Mouse (Mus musculus): ENCODE results near the gene Rad23a. TPM values are rescaled to one million over a fixed set of nuclear protein-coding genes. Genes with fewer than 3 reads are reported as not detected.
A peak's percentile ranks its signal among the peaks of the same experiment; 100 is the strongest.

Rad23a gene
- total RNA-seq, 2 experiments from 2014 or later, result 89.4 to 108 TPM

DNA sequence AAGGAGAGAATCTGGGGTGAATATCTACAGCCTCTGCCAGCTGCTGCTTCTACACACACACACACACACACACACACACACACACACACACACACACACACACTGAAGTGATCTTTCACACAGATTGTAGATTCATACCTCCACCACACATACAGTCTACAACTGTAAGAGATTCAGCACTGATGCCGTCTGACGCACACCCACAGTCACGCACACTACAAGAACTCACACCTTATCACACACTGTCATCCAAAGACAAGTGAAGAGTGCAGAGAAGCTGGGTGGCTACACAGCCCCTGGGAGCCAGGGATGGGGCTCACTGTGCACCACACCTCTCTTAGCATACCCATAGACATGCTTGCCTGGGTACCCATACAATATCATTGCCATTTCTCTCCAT, 26.6 kb downstream of the Rad23a start:
- no peak for DNase-seq

DNA sequence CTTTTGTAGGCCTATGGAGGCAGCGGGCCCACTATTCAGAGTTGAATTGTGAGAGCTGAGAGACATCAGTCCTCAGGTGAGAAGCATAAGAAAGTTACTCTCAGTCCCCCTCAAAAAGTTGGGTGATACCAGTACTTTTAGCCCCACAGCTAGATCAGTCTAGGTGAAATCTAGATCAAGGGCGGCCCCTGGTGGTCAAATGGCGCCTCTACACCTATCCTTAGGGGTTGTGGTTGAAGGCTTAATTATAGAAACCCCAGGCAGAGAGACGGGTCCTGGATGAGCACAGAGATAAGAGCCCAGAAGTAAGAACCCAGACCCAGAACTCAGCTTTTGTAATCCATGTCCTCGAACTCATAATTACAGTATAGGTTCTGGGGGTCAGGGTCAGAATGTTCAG, 27.4 kb downstream of the Rad23a start:
- DNase-seq, result peak; percentile 90

DNA sequence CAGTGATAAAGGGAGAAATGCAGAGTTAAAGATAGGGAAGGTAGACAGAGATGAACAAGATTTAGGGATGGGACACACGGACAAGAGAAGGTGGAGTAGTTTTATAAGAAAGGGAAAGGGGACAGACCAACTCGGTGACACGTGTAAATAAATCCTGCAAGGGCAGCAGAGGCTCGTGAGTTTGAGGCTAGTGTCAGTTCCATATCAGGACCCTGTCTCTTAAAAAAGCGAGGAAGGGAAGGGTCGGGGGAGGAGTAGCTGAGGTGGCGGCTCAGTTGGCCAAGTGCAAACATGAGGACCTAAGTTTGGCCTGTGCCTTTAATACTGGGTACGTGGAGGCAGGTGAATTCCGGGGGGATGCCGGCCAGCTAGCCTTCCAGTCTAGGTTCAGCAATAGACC, 29.2 kb downstream of the Rad23a start:
- no peak for DNase-seq

DNA sequence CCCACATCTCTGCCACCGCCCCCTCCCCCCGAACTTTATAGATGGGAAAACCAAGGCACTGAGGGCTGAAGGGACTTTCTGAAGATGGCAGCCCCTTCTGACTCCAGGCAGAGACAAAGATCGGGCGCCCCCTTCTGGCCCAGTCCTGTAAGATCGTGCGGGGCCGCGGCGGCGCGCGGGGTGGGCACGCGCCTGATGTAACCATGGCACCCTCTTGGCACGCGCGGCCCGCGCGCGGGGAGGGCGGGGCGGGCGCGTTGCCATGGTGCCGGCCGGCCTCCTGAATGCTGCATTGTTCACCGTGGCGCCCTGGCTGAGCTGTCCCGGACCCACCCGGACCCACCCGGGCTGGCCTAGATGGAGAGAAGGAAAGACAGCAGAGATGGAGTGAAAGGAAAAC, 29.6 kb downstream of the Rad23a start:
- DNase-seq, result peak; percentile 97

GRCm38 (mm10) chr8:84809941-84810280, 30.6 kb downstream of the Rad23a start:
- DNase-seq, result no peak

DNA sequence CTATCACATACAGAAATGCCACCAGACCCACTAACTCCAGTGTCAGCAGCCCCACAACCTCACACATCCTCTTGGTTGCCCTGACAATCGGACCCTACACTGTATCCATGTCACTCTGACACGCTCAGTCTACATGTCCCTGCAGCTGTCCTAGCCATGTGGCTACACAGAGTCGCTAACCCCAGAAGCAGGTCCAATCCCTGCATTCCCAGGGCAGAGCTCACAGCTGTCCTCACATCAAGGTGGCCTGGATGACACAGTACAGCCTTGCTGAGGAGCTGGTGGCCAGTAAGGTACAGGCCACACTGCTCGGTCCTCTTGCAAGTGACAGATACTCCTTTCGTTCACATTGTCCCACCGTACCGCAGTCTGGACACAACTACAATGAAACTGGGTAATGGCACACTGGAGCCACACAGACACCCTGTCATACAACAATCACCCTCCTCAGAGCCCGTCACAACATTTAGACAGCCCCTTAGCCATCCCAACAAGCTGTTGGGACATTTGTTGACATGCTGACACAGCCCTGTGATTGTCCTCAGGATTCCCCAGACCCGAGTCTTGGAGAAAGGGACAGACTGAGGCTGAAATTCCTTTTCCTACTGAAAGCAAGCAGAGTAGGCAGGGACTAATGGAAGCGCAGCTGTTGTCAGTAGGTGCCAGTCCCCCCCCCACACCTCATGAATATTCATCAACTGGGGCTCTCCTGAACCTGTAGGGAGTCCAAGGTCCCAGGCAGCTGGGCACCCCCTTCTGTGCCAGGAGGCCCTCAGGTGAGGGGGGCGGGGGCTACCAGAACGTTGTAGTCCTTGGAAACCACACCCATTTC, 31.1 kb downstream of the Rad23a start:
- DNase-seq, result no peak

GRCm38 (mm10) chr8:84806031-84806430, 34.4 kb downstream of the Rad23a start:
- DNase-seq, result no peak

DNA sequence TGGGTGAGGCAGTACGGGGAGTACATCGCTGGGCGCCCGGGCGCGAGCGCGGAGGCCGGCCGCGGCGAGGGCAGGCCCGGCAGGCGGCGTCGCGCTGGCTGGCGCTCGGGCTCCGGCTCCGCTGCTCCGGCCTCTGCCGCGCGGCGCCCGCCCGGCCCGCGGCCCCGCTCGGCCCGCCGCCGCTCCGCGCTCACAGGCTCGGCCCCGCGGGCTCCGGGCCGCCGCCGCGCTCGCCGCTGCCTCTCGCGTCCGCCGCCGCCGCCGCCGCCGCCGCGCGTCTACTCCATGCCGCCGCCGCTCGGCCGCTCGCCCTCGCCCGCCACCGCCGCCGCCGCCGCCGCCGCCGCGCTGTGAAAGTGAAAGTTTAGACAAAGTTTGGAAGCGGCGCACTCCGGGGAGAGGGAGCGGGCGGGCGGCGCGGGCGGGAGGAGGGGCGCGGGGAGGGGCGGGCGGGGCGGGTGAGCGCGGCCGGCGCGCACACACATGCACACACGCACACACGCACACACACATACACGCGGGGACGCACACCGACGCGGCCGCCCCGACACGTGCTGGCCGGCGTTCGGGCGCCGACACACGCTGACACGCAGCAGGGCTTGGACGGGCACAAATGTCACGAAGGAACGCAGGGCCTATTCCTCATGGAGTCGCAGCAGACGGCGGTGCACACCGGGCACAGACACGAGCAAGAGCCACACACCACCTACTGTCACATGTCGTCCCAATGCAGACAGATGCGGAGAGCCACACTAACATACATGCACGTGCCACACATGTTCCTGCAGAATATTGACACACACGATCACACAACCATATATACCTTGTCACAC, 40.2 kb downstream of the Rad23a start, which contains the start of gene Nfix:
Nfix (minus strand) TSS at position 346 of the 833 bp plus-strand sequence.
- peak; percentile 82 for DNase-seq

DNA sequence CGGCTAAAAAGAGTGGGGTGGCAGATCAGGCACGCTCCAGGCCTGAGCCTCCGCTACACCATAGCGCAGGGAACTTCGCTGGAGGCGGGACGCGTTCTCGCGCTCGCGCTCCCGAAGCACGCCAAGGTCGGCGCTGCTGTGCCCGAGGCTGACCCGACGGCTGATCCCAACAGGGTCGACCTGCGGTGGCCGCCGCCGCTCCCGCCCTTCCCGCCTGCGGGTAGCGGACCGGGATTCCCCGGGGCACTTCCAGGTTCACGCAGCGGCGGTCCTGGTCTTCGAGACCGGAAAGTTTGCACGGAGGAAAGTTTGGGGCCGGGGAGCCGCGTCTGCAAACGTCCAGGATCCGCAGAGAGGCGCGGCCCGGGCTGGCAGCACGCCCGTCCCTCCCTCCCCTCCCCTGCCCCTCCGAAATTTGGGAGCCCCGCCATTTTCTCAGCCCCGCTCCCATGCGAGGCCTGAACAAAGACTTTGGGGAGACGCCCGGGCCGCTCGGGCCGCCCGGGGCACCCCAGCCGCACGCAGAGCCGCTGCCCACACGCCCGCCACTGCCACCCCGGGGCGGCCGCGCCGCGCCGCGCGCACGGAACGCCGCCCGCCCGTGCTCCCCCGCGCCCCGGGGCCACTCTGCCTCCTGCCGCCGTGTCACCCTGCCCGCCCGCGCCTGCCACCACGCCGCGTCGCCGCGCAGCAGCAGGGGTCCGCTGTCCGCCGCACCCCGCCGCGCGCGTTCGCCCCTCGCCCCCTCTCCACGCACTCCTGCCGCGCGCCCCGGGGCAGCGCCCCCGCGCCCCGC, 41.1 kb downstream of the Rad23a start:
- peak; percentile 81 for DNase-seq

- DNase-seq, result no peak
These were observed 41.9 kb downstream of the Rad23a start for GRCm38 (mm10) chr8:84798446-84799135.

- no peak for DNase-seq
These were observed 42.5 kb downstream of the Rad23a start for GRCm38 (mm10) chr8:84797971-84798370.

GRCm38 (mm10) chr8:84797256-84797797, 43.1 kb downstream of the Rad23a start:
- no peak for DNase-seq

DNA sequence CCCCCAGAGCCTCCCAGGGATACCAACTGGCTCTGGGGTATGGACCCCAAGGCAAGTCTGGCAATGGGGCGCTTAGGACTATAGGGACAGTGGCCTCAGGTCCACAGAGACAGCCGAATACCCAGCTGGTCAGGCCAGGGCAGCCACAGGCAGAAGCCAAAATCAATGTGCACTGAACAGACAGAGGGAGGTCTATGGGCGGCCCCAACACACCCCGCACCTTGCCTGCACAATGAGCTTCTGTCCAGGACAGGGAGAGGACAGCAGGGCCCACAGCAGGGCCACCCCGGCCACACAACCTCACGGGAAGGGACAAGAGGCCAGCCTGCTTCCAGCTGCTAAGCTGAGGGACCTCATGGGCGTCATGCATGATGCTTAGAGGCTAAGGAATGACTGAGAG, 46.0 kb downstream of the Rad23a start:
- DNase-seq, result no peak

DNA sequence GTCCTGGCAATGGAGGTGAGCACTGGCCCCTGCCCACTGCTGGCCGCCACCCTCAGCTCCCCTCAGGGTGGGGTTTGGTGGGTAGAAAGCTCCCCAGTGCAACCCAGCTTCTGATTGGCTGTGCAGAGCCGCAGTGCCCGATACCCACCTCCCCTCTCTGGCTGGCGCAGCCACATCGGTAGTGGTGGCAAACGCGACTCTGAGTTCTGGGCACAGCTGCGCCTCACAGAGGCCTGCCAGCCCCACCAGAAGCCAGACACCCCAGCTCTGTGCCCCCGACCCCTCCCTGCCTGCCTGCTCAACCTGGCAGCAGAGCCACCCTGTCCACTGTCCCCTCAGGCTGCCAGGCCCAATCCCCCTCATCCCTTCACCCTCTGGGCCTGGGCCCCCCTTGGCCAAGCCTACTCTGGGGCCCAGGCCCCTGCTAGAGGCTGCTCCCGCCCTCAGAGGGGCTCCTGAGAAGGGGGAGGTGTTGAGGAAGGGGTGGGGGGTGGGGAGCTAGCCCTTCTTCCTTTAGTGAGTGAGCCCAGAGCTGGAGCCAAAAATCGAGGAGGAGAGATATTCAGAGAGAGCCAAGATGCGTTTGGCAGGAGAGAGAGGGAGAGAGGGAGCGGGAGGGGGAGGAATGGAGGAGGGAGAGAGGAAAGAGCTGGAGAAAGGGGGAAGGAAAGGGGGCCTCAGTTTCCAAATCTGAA, 46.5 kb downstream of the Rad23a start:
- DNase-seq, result no peak

- DNase-seq, result no peak
These were observed 47.3 kb downstream of the Rad23a start for GRCm38 (mm10) chr8:84793134-84793533.

GRCm38 (mm10) chr8:84792429-84792947, 48.0 kb downstream of the Rad23a start:
- DNase-seq, result no peak

- peak; percentile 46 for DNase-seq
These were observed 49.9 kb downstream of the Rad23a start for GRCm38 (mm10) chr8:84790537-84790936.

DNA sequence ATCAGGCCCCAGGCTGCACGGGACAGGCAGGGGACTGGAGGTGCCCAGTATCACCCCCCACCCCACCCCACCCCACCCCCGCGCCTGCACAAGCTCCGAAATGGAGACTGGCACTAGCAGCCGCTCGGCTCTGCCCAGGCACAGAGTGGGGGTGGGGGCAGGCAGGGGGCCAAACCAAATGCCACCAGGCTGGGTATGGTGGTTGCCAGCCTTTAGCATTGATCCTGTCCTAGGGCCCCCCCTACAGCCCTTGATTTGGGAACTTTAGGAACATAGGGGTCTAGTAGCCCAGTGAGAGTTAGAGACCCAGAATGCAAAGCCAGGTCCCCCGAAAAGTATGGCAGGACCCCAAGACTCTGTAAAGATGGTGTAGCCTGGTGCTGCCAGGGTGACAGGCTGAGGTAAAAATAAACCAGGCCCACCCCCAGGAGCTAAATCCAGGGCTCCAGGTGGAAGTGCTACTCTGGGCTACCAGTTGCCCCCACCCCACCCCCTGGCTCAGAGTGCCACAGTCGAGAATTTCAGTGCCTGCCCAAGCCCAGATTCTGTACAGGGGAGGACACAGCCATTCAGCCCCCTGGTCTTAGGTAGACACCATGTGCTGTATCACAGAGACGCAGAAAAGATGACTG, 50.5 kb downstream of the Rad23a start:
- DNase-seq, result peak; percentile 72

DNA sequence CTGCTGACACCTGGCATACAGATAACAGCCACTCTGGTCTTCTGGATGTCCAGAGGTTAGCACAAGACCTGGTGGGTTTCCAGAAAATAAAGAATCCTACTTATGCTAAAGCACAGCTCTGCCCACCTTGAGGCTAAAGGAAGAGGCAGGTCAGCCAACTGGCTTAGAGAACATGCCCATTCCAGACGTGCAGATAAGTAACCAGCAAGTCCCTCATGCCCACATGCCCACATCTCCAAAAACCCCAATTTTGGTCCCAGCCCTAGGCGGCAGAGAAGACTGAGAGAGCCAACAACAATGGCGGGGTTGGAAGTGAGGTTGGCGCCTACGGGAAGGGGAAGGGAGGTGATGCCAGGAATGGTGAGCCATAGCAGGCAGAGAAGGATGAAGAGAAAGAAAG, 51.1 kb downstream of the Rad23a start:
- DNase-seq, result no peak

- peak; percentile 81 for DNase-seq
These were observed 51.6 kb downstream of the Rad23a start for GRCm38 (mm10) chr8:84788896-84789295.

All from adrenal gland, postnatal 10 days (tissue).